Mouse (Mus musculus) liver, embryonic 15.5 days (tissue): ENCODE measurements at regions not wholly inside any gene's neighbourhood (a gene's known extent, or its start where the extent isn't known, plus 50 kb on each side); places are given as distances from the start of the nearest gene placed in this dataset.

Source experiments
- ATAC-seq: fragments of 200-750 bp; cut with Nextera tagmentation; 2 replicates; pipeline ENCODE4 v1.8.0; 2017; ENCODE audit warnings: moderate number of reproducible peaks, mild to moderate bottlenecking, moderate library complexity; ENCODE audit not compliant: insufficient read depth
- H3K27ac ChIP-seq: fragments of 300-500 bp; sonication (generic); replicated peaks from 2 replicates; pipeline ENCODE4 v1.5.1; 2015; ENCODE audit warnings: mild to moderate bottlenecking, inconsistent platforms
- H3K27me3 ChIP-seq: fragments of 300-500 bp; sonication (generic); 2 replicates; pipeline ENCODE4 v1.6.1; 2015; ENCODE audit warnings: mild to moderate bottlenecking, inconsistent platforms
- H3K36me3 ChIP-seq: fragments of 300-500 bp; sonication (generic); replicated peaks from 2 replicates; pipeline ENCODE4 v1.6.1; 2015; ENCODE audit warnings: moderate library complexity, mild to moderate bottlenecking, inconsistent platforms
- H3K4me1 ChIP-seq: fragments of 300-500 bp; sonication (generic); replicated peaks from 2 replicates; pipeline ENCODE4 v1.6.1; 2015; ENCODE audit warnings: inconsistent platforms
- H3K4me2 ChIP-seq: fragments of 300-500 bp; sonication (generic); 2 replicates; pipeline ENCODE4 v1.6.1; 2015; ENCODE audit warnings: moderate library complexity, mild to moderate bottlenecking, inconsistent platforms
- H3K4me3 ChIP-seq: fragments of 300-500 bp; sonication (generic); replicated peaks from 2 replicates; pipeline ENCODE4 v1.5.1; 2015; ENCODE audit warnings: mild to moderate bottlenecking, inconsistent platforms
- H3K9ac ChIP-seq: fragments of 300-500 bp; sonication (generic); 2 replicates; pipeline ENCODE4 v1.6.1; 2015; ENCODE audit warnings: moderate library complexity, mild to moderate bottlenecking, inconsistent platforms
- H3K9me3 ChIP-seq: fragments of 300-500 bp; sonication (generic); replicated peaks from 2 replicates; pipeline ENCODE4 v1.6.1; 2016; ENCODE audit warnings: inconsistent platforms
- WGBS: fragments of 180-500 bp; shearing (Covaris S2); methylation state at CpG from one replicate; pipeline ENCODE4 v1.1.7; 2015; ENCODE audit warnings: mixed read lengths; ENCODE audit not compliant: insufficient replicate concordance; 5-methylcytosine and 5-hydroxymethylcytosine counted together

- Histone ChIP-seq H3K36me3 (no peaks in the 10 kb centered on the region), H3K4me3 (no peak overlapping the region), H3K9me3 (no peaks in the 10 kb centered on the region), H3K27ac (no peak overlapping the region), H3K4me1 (no peaks in the 10 kb centered on the region), H3K27me3 (no peaks in the 10 kb centered on the region), H3K4me2 (no peak overlapping the region), H3K9ac (no peak overlapping the region)
- WGBS: 64% methylated on average over 2 of the region's 2 CpGs
- ATAC-seq: no peak
Measured at GRCm38 (mm10) chr11:40561983-40562382, 133.0 kb downstream of the Mat2b start.

GRCm38 (mm10) chr11:40561400-40561799 lies 133.6 kb downstream of the Mat2b start:
- Histone ChIP-seq H3K36me3 (no peaks in the 10 kb centered on the region), H3K4me2 (no peak overlapping the region), H3K27ac (no peak overlapping the region), H3K9me3 (no peaks in the 10 kb centered on the region), H3K27me3 (no peaks in the 10 kb centered on the region), H3K9ac (no peak overlapping the region), H3K4me1 (no peaks in the 10 kb centered on the region), H3K4me3 (no peak overlapping the region)
- ATAC-seq: no peak
- WGBS: 68% methylated on average over 2 of the region's 2 CpGs

GRCm38 (mm10) chr11:40558486-40558885 lies 136.5 kb downstream of the Mat2b start:
- H3K4me3 ChIP-seq: no peak overlapping the region
- ATAC-seq: no peak
- H3K27ac ChIP-seq: no peak overlapping the region
- H3K9me3 ChIP-seq: no peaks in the 10 kb centered on the region
- no peak overlapping the region for H3K4me2 ChIP-seq
- H3K9ac ChIP-seq: no peak overlapping the region
- 53% methylated on average over 2 of the region's 2 CpGs for WGBS
- no peaks in the 10 kb centered on the region for H3K4me1 ChIP-seq
- H3K36me3 ChIP-seq: no peaks in the 10 kb centered on the region
- no peaks in the 10 kb centered on the region for H3K27me3 ChIP-seq

GRCm38 (mm10) chr11:40554867-40555794 lies 139.9 kb downstream of the Mat2b start:
- Histone ChIP-seq H3K9me3 (no peaks in the 10 kb centered on the region), H3K4me3 (no peak overlapping the region), H3K36me3 (no peaks in the 10 kb centered on the region), H3K9ac (no peak overlapping the region), H3K4me1 (no peaks in the 10 kb centered on the region), H3K27ac (no peak overlapping the region), H3K27me3 (no peaks in the 10 kb centered on the region), H3K4me2 (no peak overlapping the region)
- no peak for ATAC-seq
- WGBS: 54% methylated on average over 11 of the region's 11 CpGs

- no peak overlapping the region for H3K4me3 ChIP-seq
- ATAC-seq: no peak
- WGBS: 42% methylated on average over 2 of the region's 2 CpGs
- H3K9ac ChIP-seq: no peak overlapping the region
- no peaks in the 10 kb centered on the region for H3K9me3 ChIP-seq
- H3K27me3 ChIP-seq: no peaks in the 10 kb centered on the region
- H3K4me2 ChIP-seq: no peak overlapping the region
- no peak overlapping the region for H3K27ac ChIP-seq
- H3K4me1 ChIP-seq: no peaks in the 10 kb centered on the region
- H3K36me3 ChIP-seq: no peaks in the 10 kb centered on the region
Measured at GRCm38 (mm10) chr11:40552054-40552453, 142.9 kb downstream of the Mat2b start.

GRCm38 (mm10) chr11:40546596-40546995 lies 148.4 kb downstream of the Mat2b start:
- H3K9ac ChIP-seq: no peak overlapping the region
- WGBS: 49% methylated on average over 2 of the region's 2 CpGs
- no peaks in the 10 kb centered on the region for H3K4me1 ChIP-seq
- H3K4me2 ChIP-seq: no peak overlapping the region
- no peak overlapping the region for H3K4me3 ChIP-seq
- ATAC-seq: no peak
- H3K27ac ChIP-seq: no peak overlapping the region
- H3K27me3 ChIP-seq: no peaks in the 10 kb centered on the region
- H3K9me3 ChIP-seq: no peaks in the 10 kb centered on the region
- no peaks in the 10 kb centered on the region for H3K36me3 ChIP-seq

GRCm38 (mm10) chr11:40545537-40545936 lies 149.5 kb downstream of the Mat2b start:
- Histone ChIP-seq H3K27me3 (no peaks in the 10 kb centered on the region), H3K4me1 (no peaks in the 10 kb centered on the region), H3K4me3 (no peak overlapping the region), H3K27ac (no peak overlapping the region), H3K4me2 (no peak overlapping the region), H3K9ac (no peak overlapping the region), H3K36me3 (no peaks in the 10 kb centered on the region), H3K9me3 (no peaks in the 10 kb centered on the region)
- no peak for ATAC-seq
- 80% methylated on average over 1 of the region's 1 CpGs for WGBS

- WGBS: 47% methylated on average over 3 of the region's 3 CpGs
- ATAC-seq: no peak
- H3K9me3 ChIP-seq: no peaks in the 10 kb centered on the region
Measured at GRCm38 (mm10) chr11:40540229-40540628, 154.8 kb downstream of the Mat2b start.

GRCm38 (mm10) chr11:40539776-40540175 lies 155.2 kb downstream of the Mat2b start:
- no peak for ATAC-seq
- H3K27me3 ChIP-seq: no peaks in the 10 kb centered on the region
- H3K4me1 ChIP-seq: no peaks in the 10 kb centered on the region
- H3K9ac ChIP-seq: no peak overlapping the region
- H3K4me3 ChIP-seq: no peak overlapping the region
- no peaks in the 10 kb centered on the region for H3K9me3 ChIP-seq
- H3K4me2 ChIP-seq: no peak overlapping the region
- no peaks in the 10 kb centered on the region for H3K36me3 ChIP-seq
- no peak overlapping the region for H3K27ac ChIP-seq
- WGBS: 67% methylated on average over 11 of the region's 11 CpGs

More at GRCm38 (mm10) chr11:40540229-40540628, 154.8 kb downstream of the Mat2b start:
- H3K4me3 ChIP-seq: no peak overlapping the region
- H3K4me2 ChIP-seq: no peak overlapping the region
- H3K36me3 ChIP-seq: no peaks in the 10 kb centered on the region
- no peak overlapping the region for H3K9ac ChIP-seq
- no peaks in the 10 kb centered on the region for H3K27me3 ChIP-seq
- H3K27ac ChIP-seq: no peak overlapping the region
- no peaks in the 10 kb centered on the region for H3K4me1 ChIP-seq

GRCm38 (mm10) chr11:40536236-40536765 lies 158.7 kb downstream of the Mat2b start:
- WGBS: 67% methylated on average over 14 of the region's 14 CpGs
- Histone ChIP-seq H3K27ac (no peak overlapping the region), H3K27me3 (no peaks in the 10 kb centered on the region), H3K9me3 (no peaks in the 10 kb centered on the region), H3K4me2 (no peak overlapping the region), H3K36me3 (no peaks in the 10 kb centered on the region), H3K4me3 (no peak overlapping the region), H3K9ac (no peak overlapping the region), H3K4me1 (no peaks in the 10 kb centered on the region)
- no peak for ATAC-seq

GRCm38 (mm10) chr11:40510325-40511239 lies 184.4 kb downstream of the Mat2b start:
- WGBS: 63% methylated on average over 10 of the region's 10 CpGs

More at GRCm38 (mm10) chr11:40510325-40511239, 184.4 kb downstream of the Mat2b start:
- Histone ChIP-seq H3K4me3 (no peak overlapping the region), H3K9me3 (no peaks in the 10 kb centered on the region), H3K36me3 (no peaks in the 10 kb centered on the region), H3K9ac (no peak overlapping the region), H3K27me3 (no peaks in the 10 kb centered on the region), H3K4me2 (no peak overlapping the region), H3K27ac (no peak overlapping the region), H3K4me1 (no peaks in the 10 kb centered on the region)
- no peak for ATAC-seq
